Mouse (Mus musculus): Measurements from ENCODE around the gene Thap8. TPM values are rescaled to one million over a fixed set of nuclear protein-coding genes. Genes with fewer than 3 reads are reported as not detected.

Thap8 gene
- total RNA-seq, 2 experiments from 2014 or later = 0.22 to 0.73 TPM

DNA sequence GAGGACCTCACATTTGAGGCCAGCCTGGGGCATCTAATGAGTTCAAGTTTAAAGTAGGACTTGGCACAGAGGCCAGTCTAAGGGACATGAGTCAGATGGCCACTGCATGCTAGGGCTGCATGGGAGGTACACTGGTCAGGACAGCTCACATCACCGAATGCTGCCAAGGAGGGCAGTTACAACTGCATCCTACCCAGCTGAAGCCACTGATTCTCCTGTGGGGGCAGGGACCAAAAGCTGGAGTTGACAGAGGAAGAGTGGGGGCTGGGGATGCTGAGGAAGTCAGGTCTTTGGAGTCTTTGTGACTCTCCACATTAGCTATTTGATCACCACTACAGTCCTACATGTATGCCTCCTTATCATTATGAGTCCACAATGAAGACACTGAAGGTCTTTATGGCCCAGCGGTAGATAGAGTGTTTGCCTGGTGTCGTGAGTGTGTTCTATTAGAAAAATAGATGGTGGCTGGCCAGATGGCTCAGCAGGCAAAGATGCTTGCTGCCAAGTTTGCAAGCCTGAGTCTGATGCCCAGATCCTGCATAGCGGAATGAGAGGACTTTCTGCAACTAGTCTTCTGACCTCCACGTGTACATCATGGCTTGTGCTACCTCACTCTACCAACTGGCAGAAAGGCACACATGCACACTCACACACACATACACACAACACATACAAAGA, 59.7 kb downstream of the Thap8 start:
- no peak for DNase-seq (ENCODE audit: extremely low spot score in 1 of 2, low spot score in 1 of 2)

Other genes starting within 250 kb of the Thap8 start
- gene Zfp14, start 228.7 kb upstream of the Thap8 start, total RNA-seq (2021) = 10 to 100 TPM in 1 of 2 experiments, 1 to 10 TPM in 1; 9.2 to 10.3 TPM
- gene Zfp82, start 207.2 kb upstream of the Thap8 start, total RNA-seq (2021) = 1 to 10 TPM; 1.9 to 5.0 TPM
- 1 to 10 TPM in 1 of 2 experiments, not detected in 1; 2.0 TPM for gene Gm26920, start 189.7 kb upstream of the Thap8 start, total RNA-seq (2021)
- gene Zfp566, start 189.6 kb upstream of the Thap8 start, total RNA-seq (2021) = 1 to 10 TPM; 5.3 to 7.1 TPM
- 10 to 100 TPM; 64.8 to 89.9 TPM for gene Zfp260, start 185.3 kb upstream of the Thap8 start, total RNA-seq (2021)
- 10 to 100 TPM; 30.4 to 31.5 TPM for gene Zfp382, start 158.2 kb upstream of the Thap8 start, total RNA-seq (2021)
- 10 to 100 TPM; 49.2 to 50.2 TPM for gene Zfp146, start 110.3 kb upstream of the Thap8 start, total RNA-seq (2021)
- gene Cox7a1, start 96.0 kb upstream of the Thap8 start, total RNA-seq (2021) = 1 to 10 TPM; 2.8 to 5.0 TPM
- 100 to 1,000 TPM; 206 to 218 TPM for gene Capns1, start 81.3 kb upstream of the Thap8 start, total RNA-seq (2021)
- gene Polr2i, start 48.1 kb upstream of the Thap8 start, total RNA-seq (2021) = 10 to 100 TPM; 60.0 to 64.5 TPM
- 100 to 1,000 TPM; 115 to 136 TPM for gene Tbcb, start 47.8 kb upstream of the Thap8 start, total RNA-seq (2021)
- gene Ovol3, start 44.4 kb upstream of the Thap8 start, total RNA-seq (2021) = not detected
- 1 to 10 TPM; 1.4 to 1.7 TPM for gene Wdr62, start 325 bp downstream of the Thap8 start, total RNA-seq (2021)
- gene Clip3, start 11.6 kb downstream of the Thap8 start, total RNA-seq (2021) = 100 to 1,000 TPM; 437 to 515 TPM
- gene Alkbh6, start 28.6 kb downstream of the Thap8 start, total RNA-seq (2021) = 10 to 100 TPM; 47.1 to 55.1 TPM
- gene Syne4, start 34.7 kb downstream of the Thap8 start, total RNA-seq (2021) = 10 to 100 TPM in 1 of 2 experiments, 1 to 10 TPM in 1; 6.4 to 13.1 TPM
- gene E130208F15Rik, start 41.6 kb downstream of the Thap8 start, total RNA-seq (2021) = under 1 TPM; 0.15 to 0.75 TPM
- gene Sdhaf1, start 43.8 kb downstream of the Thap8 start, total RNA-seq (2021) = 1 to 10 TPM; 7.8 to 7.9 TPM
- 10 to 100 TPM; 33.6 to 34.7 TPM for gene Lrfn3, start 82.7 kb downstream of the Thap8 start, total RNA-seq (2021)
- 10 to 100 TPM; 28.8 to 31.4 TPM for gene Tyrobp, start 133.7 kb downstream of the Thap8 start, total RNA-seq (2021)
- 1 to 10 TPM in 1 of 2 experiments, under 1 TPM in 1; 0.98 to 1.0 TPM for gene Hcst, start 139.8 kb downstream of the Thap8 start, total RNA-seq (2021)
- gene Nfkbid, start 141.6 kb downstream of the Thap8 start, total RNA-seq (2021) = 1 to 10 TPM; 2.9 to 3.0 TPM
- gene Aplp1, start 165.4 kb downstream of the Thap8 start, total RNA-seq (2021) = 1,000 to 10,000 TPM; 1,227 to 1,377 TPM
- 10 to 100 TPM; 15.3 to 16.4 TPM for gene Kirrel2, start 177.6 kb downstream of the Thap8 start, total RNA-seq (2021)
- gene Nphs1, start 178.2 kb downstream of the Thap8 start, total RNA-seq (2021) = 1 to 10 TPM; 1.8 to 2.2 TPM
- gene Prodh2, start 213.5 kb downstream of the Thap8 start, total RNA-seq (2021) = not detected

Measured in layer of hippocampus, postnatal 25 days (tissue).